In genomic region chr1:93911877-93912276, GRCm38 (mm10) we compare ENCODE assay signal across 18 mouse cellular contexts. TPM values are rescaled to one million over a fixed set of nuclear protein-coding genes. Genes with fewer than 3 reads are reported as not detected.
DNase-seq lines count a peak whose midpoint lies in the region; ATAC-seq and TF ChIP-seq lines count a peak whose summit lies in the region.
"Not testable (repeated sequence)": the region's sequence is repeated elsewhere in the genome, so short reads cannot be mapped to it uniquely, and the experiment has no call there.
"Had no signal": no experiment of that assay in that cellular context is flagged by ENCODE, and none has a peak within 500 bp of the region (broad histone marks: within the 10 kb centered on the region; RNA-seq: fewer than 3 reads in every experiment).

No protein-coding gene starts in this region.

- not testable (repeated sequence) for TF ChIP-seq CTCF in lung, postnatal 0 days (IDR thresholded peaks at IDR 0.05)

- H3K27me3 ChIP-seq in forebrain, embryonic 14.5 days (replicated peaks; ENCODE audit: control insufficient read depth, insufficient read depth, low read length); heart, embryonic 15.5 days; hindbrain, embryonic 15.5 days; kidney, embryonic 15.5 days; lung, postnatal 0 days (replicated peaks; ENCODE audit: insufficient read depth, low read length): not testable (repeated sequence)

- not testable (repeated sequence) for DNase-seq in forebrain, embryonic 14.5 days (ENCODE audit: low spot score); lung, postnatal 0 days (ENCODE audit: low spot score)

- not testable (repeated sequence) for H3K27ac ChIP-seq in forebrain, embryonic 14.5 days (ENCODE audit: low read depth, low read length); heart, embryonic 15.5 days; hindbrain, embryonic 15.5 days (replicated peaks); kidney, embryonic 15.5 days; lung, postnatal 0 days (ENCODE audit: low read length)

- ATAC-seq in cerebellum, adult (ENCODE audit: insufficient number of reproducible peaks, low FRiP score, low TSS enrichment) = peak; percentile 81
- ATAC-seq in forebrain, embryonic 14.5 days = peak; percentile 62; the same call in 1 of the 2 replicates
- ATAC-seq in heart, embryonic 15.5 days (replicated peaks; ENCODE audit: insufficient number of reproducible peaks, insufficient read depth, low FRiP score, low read depth) = 0 out of 2 replicates have a peak, but pooled peaks have one; percentile 54
- peak; percentile 58; the same call in 1 of the 2 replicates for ATAC-seq in hindbrain, embryonic 15.5 days (ENCODE audit: low FRiP score, low read depth)
- 0 out of 2 replicates have a peak, but pooled peaks have one; percentile 41 for ATAC-seq in kidney, embryonic 15.5 days (replicated peaks; ENCODE audit: low FRiP score)
- peak; percentile 48; the same call in 1 of the 2 replicates for ATAC-seq in lung, postnatal 0 days
- peak; percentile 48 for ATAC-seq in monocyte, adult 5-6 weeks (replicated peaks; ENCODE audit: insufficient number of reproducible peaks, low FRiP score, low TSS enrichment, poor library complexity, severe bottlenecking)

- H3K4me2 ChIP-seq in forebrain, embryonic 14.5 days (ENCODE audit: low read length); heart, embryonic 15.5 days; hindbrain, embryonic 15.5 days; kidney, embryonic 15.5 days; lung, postnatal 0 days (replicated peaks; ENCODE audit: low read depth, low read length): not testable (repeated sequence)

- no CpG with 5 or more reads among the region's 2 CpGs for WGBS in forebrain, embryonic 14.5 days
- no CpG with 5 or more reads among the region's 2 CpGs for WGBS in heart, embryonic 15.5 days
- no CpG with 5 or more reads among the region's 2 CpGs for WGBS in hindbrain, embryonic 15.5 days
- WGBS in kidney, embryonic 15.5 days = no CpG with 5 or more reads among the region's 2 CpGs
- no CpG with 5 or more reads among the region's 2 CpGs for WGBS in lung, postnatal 0 days

- H3K9me3 ChIP-seq in forebrain, embryonic 14.5 days (replicated peaks; ENCODE audit: control insufficient read depth, low read length); heart, embryonic 15.5 days (replicated peaks); hindbrain, embryonic 15.5 days; kidney, embryonic 15.5 days (replicated peaks); lung, postnatal 0 days (ENCODE audit: low read length): not testable (repeated sequence)

- H3K4me1 ChIP-seq in forebrain, embryonic 14.5 days (ENCODE audit: control insufficient read depth, insufficient read depth, low read length); heart, embryonic 15.5 days (replicated peaks); hindbrain, embryonic 15.5 days (replicated peaks); kidney, embryonic 15.5 days; lung, postnatal 0 days (ENCODE audit: insufficient read depth, low read depth, low read length): not testable (repeated sequence)

- TF ChIP-seq EP300 in lung, postnatal 0 days (IDR thresholded peaks at IDR 0.05) = not testable (repeated sequence)

- not testable (repeated sequence) for H3K9ac ChIP-seq in forebrain, embryonic 14.5 days (ENCODE audit: low read length); heart, embryonic 15.5 days; hindbrain, embryonic 15.5 days; kidney, embryonic 15.5 days; lung, postnatal 0 days (replicated peaks; ENCODE audit: low read depth)

- not testable (repeated sequence) for H3K4me3 ChIP-seq in forebrain, embryonic 14.5 days (ENCODE audit: low read depth, low read length); heart, embryonic 15.5 days; hindbrain, embryonic 15.5 days; kidney, embryonic 15.5 days (replicated peaks); lung, postnatal 0 days (ENCODE audit: low read depth, low read length)

- not testable (repeated sequence) for H3K36me3 ChIP-seq in forebrain, embryonic 14.5 days (ENCODE audit: control insufficient read depth, insufficient read depth, low read length); heart, embryonic 15.5 days; hindbrain, embryonic 15.5 days; kidney, embryonic 15.5 days; lung, postnatal 0 days (ENCODE audit: insufficient read depth, low read length)

RNA-seq across cellular contexts. Expression of gene Gal3st2b, which starts 6.2 kb away (rescaled TPM):
- polyA plus RNA-seq in forebrain, embryonic 14.5 days (2014; fragmentation: Nextera tagmentation; extraction: Ambion mirVana) = not detected in 2 replicates
- polyA plus RNA-seq in heart, embryonic 15.5 days (2015; fragmentation: Nextera tagmentation; extraction: Ambion mirVana) = not detected in 2 replicates
- polyA plus RNA-seq in hindbrain, embryonic 15.5 days (2015; fragmentation: Nextera tagmentation; extraction: Ambion mirVana) = not detected in 2 replicates
- not detected in 2 replicates for polyA plus RNA-seq in kidney, embryonic 15.5 days (2015; fragmentation: Nextera tagmentation; extraction: Ambion mirVana)
- 0.08 TPM in 1 of 2 replicates, not detected in the other for polyA plus RNA-seq in lung, postnatal 0 days (2015; fragmentation: Nextera tagmentation; extraction: Ambion mirVana)
- total RNA-seq in monocyte, adult 5-6 weeks (2017) = 0.53 TPM in 1 of 3 replicates, not detected in the others
- total RNA-seq: adrenal gland, adult 18-20 months; left cerebral cortex, adult 18-20 months had no signal
- polyA plus RNA-seq: heart, embryonic 13.5 days; hindbrain, embryonic 10.5 days; liver, embryonic 16.5 days; midbrain, embryonic 13.5 days; myocyte had no signal

RNA-seq across cellular contexts. Expression of gene Gal3st2, which starts 50.8 kb away (rescaled TPM):
- polyA plus RNA-seq in forebrain, embryonic 14.5 days (2014; fragmentation: Nextera tagmentation; extraction: Ambion mirVana) = not detected in 2 replicates
- polyA plus RNA-seq in heart, embryonic 15.5 days (2015; fragmentation: Nextera tagmentation; extraction: Ambion mirVana) = 0.09 and 0.10 TPM in 2 replicates
- polyA plus RNA-seq in hindbrain, embryonic 15.5 days (2015; fragmentation: Nextera tagmentation; extraction: Ambion mirVana) = not detected in 2 replicates
- 0.34 TPM in 1 of 2 replicates, not detected in the other for polyA plus RNA-seq in kidney, embryonic 15.5 days (2015; fragmentation: Nextera tagmentation; extraction: Ambion mirVana)
- polyA plus RNA-seq in lung, postnatal 0 days (2015; fragmentation: Nextera tagmentation; extraction: Ambion mirVana) = 0.19 and 0.25 TPM in 2 replicates
- not detected in 3 replicates for total RNA-seq in monocyte, adult 5-6 weeks (2017)
- total RNA-seq: adrenal gland, adult 18-20 months; adrenal gland, postnatal 4 days; gastrocnemius, adult 8-10 months had no signal
- polyA plus RNA-seq: cerebellum, adult 2 months; hindbrain, embryonic 10.5 days; liver, embryonic 16.5 days; midbrain, embryonic 13.5 days; stomach, embryonic 14.5 days had no signal
